Mouse (Mus musculus): ENCODE data around the gene Sspo.

DNA sequence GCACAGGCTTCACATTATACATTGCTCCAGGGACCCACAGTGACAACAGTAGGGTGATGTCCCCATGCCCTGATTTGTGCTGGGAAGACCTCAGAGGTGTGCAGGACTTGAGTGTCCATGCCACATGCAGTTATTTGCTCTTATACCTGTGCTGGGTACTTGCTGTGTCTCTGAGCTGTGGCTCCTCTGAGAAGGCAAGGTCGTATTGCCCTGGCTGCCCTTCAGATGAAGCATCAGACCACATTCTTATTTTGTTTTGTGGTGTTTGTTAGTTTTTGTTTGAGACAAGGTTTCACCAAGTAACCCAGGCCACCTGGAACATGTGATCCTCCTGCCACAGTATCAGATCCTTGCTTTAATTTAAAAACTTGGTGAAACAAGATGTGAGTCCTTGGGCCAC lies 33.1 kb upstream of the Sspo start:
- TF ChIP-seq CHD2 (IDR thresholded peaks at IDR 0.05; ENCODE audit: low read depth, low read length) (no peak), ZC3H11A (IDR thresholded peaks at IDR 0.05; ENCODE audit: borderline replicate concordance, low read depth, low read length) (no peak), HCFC1 (IDR thresholded peaks at IDR 0.05; ENCODE audit: borderline replicate concordance, insufficient read depth, low read length) (no peak), MAFK (IDR thresholded peaks at IDR 0.05; ENCODE audit: insufficient read depth, low read depth, low read length) (no peak)

All from ES-E14 (cell line).